Mouse (Mus musculus) kidney, adult 2 months (tissue): ENCODE measurements around the gene Sun1.

Experiments used
- CTCF ChIP-seq: fragments of 200-500 bp; conservative IDR thresholded peaks from 2 replicates; pipeline ENCODE4 v1.5.1; 2011; ENCODE audit warnings: low read depth, mild to moderate bottlenecking, control low read depth, low read length, moderate library complexity, mixed read lengths; ENCODE audit not compliant: insufficient read depth, insufficient read length
- POLR2A ChIP-seq: fragments of 200-500 bp; IDR thresholded peaks from one replicate; pipeline ENCODE4 v1.6.1; 2011; ENCODE audit warnings: low read depth, low read length, control low read depth

DNA sequence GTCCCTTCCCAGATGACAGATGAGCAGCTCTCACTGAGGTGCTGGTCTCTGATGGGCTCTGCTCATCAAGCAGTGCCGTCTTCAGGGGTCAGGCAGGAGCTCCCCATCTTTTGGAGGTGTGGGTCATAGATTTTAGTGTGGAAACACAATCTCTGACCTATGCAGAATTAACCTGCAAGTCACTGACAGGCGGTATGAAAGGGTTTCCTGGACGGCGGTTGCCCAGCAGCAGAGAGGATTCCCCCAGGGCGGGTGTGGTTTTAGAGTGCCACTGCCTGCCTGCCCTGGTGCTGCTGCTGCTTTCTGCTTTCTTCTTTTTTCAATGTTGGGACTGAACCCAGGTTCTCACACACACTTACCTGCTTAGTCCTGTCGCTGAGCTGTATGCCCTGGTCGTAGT is 6.1 kb downstream of the Sun1 start:
- TF ChIP-seq POLR2A, result no peak
- TF ChIP-seq CTCF, result no peak
